Mouse (Mus musculus) liver, embryonic 14.5 days (tissue): ENCODE results near the gene Rasgef1b.

Source experiments
- CTCF ChIP-seq: IDR thresholded peaks from 2 replicates; pipeline ENCODE4 v1.5.1; 2016; ENCODE audit warnings: antibody characterized with exemption, low read depth, control low read depth
- EP300 ChIP-seq: IDR thresholded peaks from 2 replicates; pipeline ENCODE4 v1.6.1; 2016; ENCODE audit warnings: antibody characterized with exemption, low read depth

- TF ChIP-seq CTCF (no peak), EP300 (no peak)
Observed at GRCm38 (mm10) chr5:99390314-99390713, 338.6 kb downstream of the Rasgef1b start.
